ENCODE assay signal across 7 mouse cellular contexts in the genomic region with DNA sequence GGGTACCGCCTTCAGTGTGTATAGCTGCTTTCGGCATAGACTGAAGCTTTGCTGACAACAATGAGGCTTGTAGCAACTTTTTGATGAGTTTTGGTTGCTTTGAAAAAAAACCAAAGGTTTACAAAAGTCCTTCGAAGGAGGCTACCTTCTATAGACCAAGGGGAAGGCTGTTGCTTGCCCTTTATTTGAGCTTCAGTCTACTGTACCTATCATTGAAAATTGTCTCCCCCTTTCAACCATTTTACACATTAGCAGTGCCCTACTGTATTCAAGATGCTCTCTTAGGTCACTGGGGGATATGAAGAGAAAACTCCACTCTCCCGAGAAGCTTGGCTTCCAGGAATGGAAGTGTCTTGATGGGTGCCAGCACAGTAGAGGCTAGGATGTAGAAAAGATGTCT.
DNase-seq lines count a peak whose midpoint lies in the region; ATAC-seq and TF ChIP-seq lines count a peak whose summit lies in the region.

No protein-coding gene starts in this region.

- H3K4me3 ChIP-seq in forebrain, embryonic 12.5 days (replicated peaks): peak overlapping the region; percentile 84
- H3K4me3 ChIP-seq in limb, embryonic 14.5 days (replicated peaks; ENCODE audit: low read length): peak overlapping the region; percentile 94
- peak overlapping the region; percentile 92 for H3K4me3 ChIP-seq in stomach, postnatal 0 days (ENCODE audit: low read depth, low read length)

- WGBS in forebrain, embryonic 12.5 days: 26% methylated on average over 4 of the region's 4 CpGs
- WGBS in limb, embryonic 14.5 days: 41% methylated on average over 4 of the region's 4 CpGs
- WGBS in stomach, postnatal 0 days: 23% methylated on average over 4 of the region's 4 CpGs

- H3K4me1 ChIP-seq in forebrain, embryonic 12.5 days: peaks cover 23% of the 10 kb centered on the region
- H3K4me1 ChIP-seq in limb, embryonic 14.5 days (ENCODE audit: control insufficient read depth, insufficient read depth, low read length): peaks cover 11% of the 10 kb centered on the region
- H3K4me1 ChIP-seq in stomach, postnatal 0 days (replicated peaks; ENCODE audit: control insufficient read depth, insufficient read depth): peaks cover 6% of the 10 kb centered on the region; the same call in 1 of the 2 replicates

- H3K27ac ChIP-seq in forebrain, embryonic 12.5 days: no peak overlapping the region
- no peak overlapping the region for H3K27ac ChIP-seq in limb, embryonic 14.5 days (replicated peaks; ENCODE audit: low read depth, low read length)
- no peak overlapping the region; the same call in 1 of the 2 replicates for H3K27ac ChIP-seq in stomach, postnatal 0 days (replicated peaks)

- no peak for TF ChIP-seq CTCF in stomach, postnatal 0 days (IDR thresholded peaks at IDR 0.05; ENCODE audit: low read depth)

- peak overlapping the region; percentile 78 for H3K4me2 ChIP-seq in forebrain, embryonic 12.5 days
- peak overlapping the region; percentile 49 for H3K4me2 ChIP-seq in limb, embryonic 14.5 days (replicated peaks; ENCODE audit: low read depth, low read length, severe bottlenecking)
- H3K4me2 ChIP-seq in stomach, postnatal 0 days (replicated peaks; ENCODE audit: low read depth): peak overlapping the region; percentile 91

- ATAC-seq in forebrain, embryonic 12.5 days (ENCODE audit: low FRiP score): no peak
- ATAC-seq in limb, embryonic 14.5 days (ENCODE audit: low FRiP score, low read depth): no peak
- ATAC-seq in stomach, postnatal 0 days (ENCODE audit: low FRiP score, low TSS enrichment): no peak

- no peak for TF ChIP-seq EP300 in stomach, postnatal 0 days (optimal IDR thresholded peaks at IDR 0.05)

- H3K36me3 ChIP-seq in forebrain, embryonic 12.5 days (replicated peaks): no peaks in the 10 kb centered on the region; the same call in 1 of the 2 replicates
- no peaks in the 10 kb centered on the region for H3K36me3 ChIP-seq in limb, embryonic 14.5 days (ENCODE audit: control insufficient read depth, insufficient read depth, low read length)
- no peaks in the 10 kb centered on the region for H3K36me3 ChIP-seq in stomach, postnatal 0 days (ENCODE audit: control insufficient read depth, insufficient read depth, low read length)

- peak; percentile 3 for DNase-seq in retina, embryonic 14.5 days (ENCODE audit: low spot score)
- DNase-seq in retina, postnatal 1 day: no peak
- DNase-seq in limb, embryonic 14.5 days (ENCODE audit: low spot score): no peak
- DNase-seq in stomach, postnatal 0 days (ENCODE audit: low spot score): no peak
- no peak for DNase-seq in thymus, postnatal 0 days (ENCODE audit: low spot score)
- no peak for DNase-seq in urinary bladder, postnatal 14 days (ENCODE audit: low spot score)

- peaks cover 12% of the 10 kb centered on the region for H3K9me3 ChIP-seq in forebrain, embryonic 12.5 days
- peaks cover 18% of the 10 kb centered on the region for H3K9me3 ChIP-seq in limb, embryonic 14.5 days (ENCODE audit: control insufficient read depth, low read length)
- H3K9me3 ChIP-seq in stomach, postnatal 0 days (ENCODE audit: control insufficient read depth, low read length): 0 out of 2 replicates have a peak, but pooled peaks cover 5% of the 10 kb centered on the region

- no peak for TF ChIP-seq POLR2A in limb, embryonic 14.5 days (IDR thresholded peaks at IDR 0.05; ENCODE audit: borderline replicate concordance, extremely low read depth, insufficient read depth, insufficient read length)

- peaks cover 31% of the 10 kb centered on the region for H3K27me3 ChIP-seq in forebrain, embryonic 12.5 days
- no peaks in the 10 kb centered on the region for H3K27me3 ChIP-seq in limb, embryonic 14.5 days (ENCODE audit: control insufficient read depth, insufficient read depth, low read length)
- H3K27me3 ChIP-seq in stomach, postnatal 0 days (ENCODE audit: control insufficient read depth, insufficient read depth, low read length): no peaks in the 10 kb centered on the region

- peak overlapping the region; percentile 90 for H3K9ac ChIP-seq in forebrain, embryonic 12.5 days
- peak overlapping the region; percentile 95 for H3K9ac ChIP-seq in limb, embryonic 14.5 days (ENCODE audit: low read depth, low read length, severe bottlenecking)
- H3K9ac ChIP-seq in stomach, postnatal 0 days (ENCODE audit: low read length): peak overlapping the region; percentile 93
